Mouse (Mus musculus): ENCODE measurements around the gene Syngap1.

DNA sequence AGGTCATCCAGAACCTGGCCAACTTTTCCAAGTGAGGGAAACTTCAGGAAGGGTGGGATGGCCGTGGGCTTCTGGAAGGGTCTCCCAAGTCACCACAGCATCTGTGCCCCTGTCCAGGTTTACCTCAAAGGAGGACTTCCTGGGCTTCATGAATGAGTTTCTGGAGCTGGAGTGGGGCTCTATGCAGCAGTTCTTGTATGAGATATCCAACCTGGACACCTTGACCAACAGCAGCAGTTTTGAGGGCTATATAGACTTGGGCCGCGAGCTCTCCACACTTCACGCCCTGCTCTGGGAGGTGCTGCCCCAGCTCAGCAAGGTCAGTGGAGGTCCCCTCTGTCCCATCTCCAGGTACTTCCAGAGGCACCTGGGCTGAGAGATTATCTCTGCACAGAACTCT is 18.8 kb downstream of the Syngap1 start:
- TF ChIP-seq CTCF (IDR thresholded peaks at IDR 0.05; ENCODE audit: low read depth, low read length) (no peak), TAL1 (conservative IDR thresholded peaks at IDR 0.05; ENCODE audit: low read depth, low read length) (no peak), GATA1 (IDR thresholded peaks at IDR 0.05; ENCODE audit: borderline replicate concordance, low read length) (no peak), POLR2AphosphoS5 (IDR thresholded peaks at IDR 0.05; ENCODE audit: insufficient replicate concordance, low read depth, low read length) (no peak)
